Mouse (Mus musculus): ENCODE measurements at regions not wholly inside any gene's neighbourhood (a gene's known extent, or its start where the extent isn't known, plus 50 kb on each side); places are given as distances from the start of the nearest gene placed in this dataset.
"Not testable (repeated sequence)": the region's sequence is repeated elsewhere in the genome, so short reads cannot be mapped to it uniquely, and the experiment has no call there.

- Histone ChIP-seq H3K4me3 (no peak overlapping the region), H3K36me3 (replicated peaks) (no peaks in the 10 kb centered on the region), H3K4me1 (no peaks in the 10 kb centered on the region), H3K27ac (replicated peaks) (no peak overlapping the region), H3K9me3 (no peaks in the 10 kb centered on the region), H3K27me3 (replicated peaks; ENCODE audit: low read depth, poor library complexity, severe bottlenecking) (no peaks in the 10 kb centered on the region)
- no peak for DNase-seq (ENCODE audit: low spot score)
- WGBS, result 82% methylated on average over 2 of the region's 2 CpGs
Observed at GRCm38 (mm10) chr10:57322717-57323424, 163.3 kb upstream of the Hsf2 start.

DNA sequence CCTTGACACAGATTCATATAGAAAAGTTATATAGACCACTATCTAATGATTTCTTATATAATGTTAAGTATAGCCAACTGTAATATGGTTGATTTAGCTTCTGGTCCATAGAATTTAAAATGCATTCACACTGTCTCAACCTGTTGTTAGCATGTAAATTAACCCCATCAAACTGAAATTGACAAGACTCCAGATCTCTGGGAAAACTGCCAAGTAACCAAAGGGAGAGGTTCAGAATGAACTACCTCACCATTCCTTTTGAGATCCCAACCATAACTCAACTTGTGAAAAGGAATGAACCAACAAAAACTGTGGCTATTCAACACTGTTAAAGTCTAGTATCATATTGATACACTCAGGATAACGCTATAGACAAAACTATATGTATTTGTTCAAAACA is 162.0 kb upstream of the Hsf2 start:
- H3K27ac ChIP-seq (replicated peaks), result no peak overlapping the region
- H3K4me3 ChIP-seq, result no peak overlapping the region
- no peak for DNase-seq (ENCODE audit: low spot score)
- H3K9me3 ChIP-seq, result no peaks in the 10 kb centered on the region
- WGBS, result 75% methylated on average over 1 of the region's 1 CpGs
- no peaks in the 10 kb centered on the region for H3K4me1 ChIP-seq
- no peaks in the 10 kb centered on the region for H3K36me3 ChIP-seq (replicated peaks)
- no peaks in the 10 kb centered on the region for H3K27me3 ChIP-seq (replicated peaks; ENCODE audit: low read depth, poor library complexity, severe bottlenecking)

- H3K36me3 ChIP-seq (replicated peaks); H3K27me3 ChIP-seq (replicated peaks; ENCODE audit: low read depth, poor library complexity, severe bottlenecking); DNase-seq (ENCODE audit: low spot score); H3K4me3 ChIP-seq; H3K9me3 ChIP-seq; H3K4me1 ChIP-seq; H3K27ac ChIP-seq (replicated peaks): not testable (repeated sequence)
- 97% methylated on average over 1 of the region's 1 CpGs for WGBS
Observed at GRCm38 (mm10) chr10:57362781-57363180, 123.4 kb upstream of the Hsf2 start.
